Mouse (Mus musculus): ENCODE measurements around the gene Efemp2.
"Not testable (repeated sequence)": the region's sequence is repeated elsewhere in the genome, so short reads cannot be mapped to it uniquely, and the experiment has no call there.

- not testable (repeated sequence) for TF ChIP-seq MAZ (IDR thresholded peaks at IDR 0.05; ENCODE audit: low read depth, low read length); CTCF (IDR thresholded peaks at IDR 0.05 in 2 of 3, conservative IDR thresholded peaks at IDR 0.05 in 1 of 3; ENCODE audit: control insufficient read depth in 1 of 3, insufficient read depth in 1 of 3, low read depth in 2 of 3, low read length in 3 of 3, poor library complexity in 1 of 3, severe bottlenecking in 1 of 3); HCFC1 (IDR thresholded peaks at IDR 0.05; ENCODE audit: low read depth, low read length); SMC3 (IDR thresholded peaks at IDR 0.05; ENCODE audit: low read depth, low read length); POLR2AphosphoS5 (IDR thresholded peaks at IDR 0.05; ENCODE audit: borderline replicate concordance, low read depth, low read length); EP300 (IDR thresholded peaks at IDR 0.05; ENCODE audit: low read depth in 1 of 2, low read length in 2 of 2); POLR2A (IDR thresholded peaks at IDR 0.05; ENCODE audit: control insufficient read depth in 1 of 2, insufficient read depth in 1 of 2, low read depth in 1 of 2, low read length in 2 of 2, poor library complexity in 1 of 2); MXI1 (IDR thresholded peaks at IDR 0.05; ENCODE audit: low read depth, low read length); MAX (IDR thresholded peaks at IDR 0.05; ENCODE audit: low read length); ZNF384 (IDR thresholded peaks at IDR 0.05; ENCODE audit: low read depth, low read length)
Observed at GRCm38 (mm10) chr19:5489721-5490120, 16.0 kb downstream of the Efemp2 start.
